Mouse (Mus musculus) urinary bladder, postnatal 4 days (tissue): ENCODE data around the gene Taf6l.

Source experiments
- DNase-seq, 2 experiments: peaks; one replicate each; pipeline ENCODE4 v3.0.0; 2021 to 2022; ENCODE audit warnings: low spot score in 2 of 2

The Taf6l gene

GRCm38 (mm10) chr19:8786008-8786781 lies at the start of gene Taf6l:
Taf6l (minus strand) TSS chr19:8786417.
- DNase-seq, result peak; percentile 84 to 85

GRCm38 (mm10) chr19:8832971-8833370 lies 46.8 kb upstream of the Taf6l start:
- DNase-seq, result no peak

- no peak for DNase-seq
These were observed 45.0 kb upstream of the Taf6l start for GRCm38 (mm10) chr19:8831262-8831661.

GRCm38 (mm10) chr19:8830664-8831063 lies 44.4 kb upstream of the Taf6l start:
- DNase-seq, result no peak

- no peak for DNase-seq
These were observed 43.4 kb upstream of the Taf6l start, which contains the start of gene AC129217.1 for GRCm38 (mm10) chr19:8829660-8830059. AC129217.1 (plus strand) TSS chr19:8829773.

- DNase-seq, result no peak
These were observed 36.5 kb upstream of the Taf6l start for GRCm38 (mm10) chr19:8822696-8823095.

GRCm38 (mm10) chr19:8821146-8821545 lies 34.9 kb upstream of the Taf6l start:
- no peak for DNase-seq

- no peak for DNase-seq
These were observed 34.3 kb upstream of the Taf6l start for GRCm38 (mm10) chr19:8820424-8820956.

- peak; percentile 98 for DNase-seq
These were observed 33.6 kb upstream of the Taf6l start, which contains the start of gene Hnrnpul2 for GRCm38 (mm10) chr19:8819596-8820423. Hnrnpul2 (plus strand) TSS chr19:8820010.

- DNase-seq, result peak; percentile 95 to 96
These were observed 32.8 kb upstream of the Taf6l start, which contains the start of gene Ttc9c for GRCm38 (mm10) chr19:8818801-8819595. Ttc9c (minus strand) TSS chr19:8819333.

GRCm38 (mm10) chr19:8818301-8818798 lies 32.1 kb upstream of the Taf6l start:
- DNase-seq, result no peak

GRCm38 (mm10) chr19:8817001-8817400 lies 30.8 kb upstream of the Taf6l start:
- no peak for DNase-seq

GRCm38 (mm10) chr19:8815812-8816211 lies 29.6 kb upstream of the Taf6l start:
- DNase-seq, result no peak

- DNase-seq, result no peak
These were observed 20.6 kb upstream of the Taf6l start for GRCm38 (mm10) chr19:8806810-8807209.

GRCm38 (mm10) chr19:8803879-8804660 lies 17.9 kb upstream of the Taf6l start:
- no peak for DNase-seq

- no peak for DNase-seq
These were observed 17.1 kb upstream of the Taf6l start for GRCm38 (mm10) chr19:8803204-8803780.

GRCm38 (mm10) chr19:8802130-8802821 lies 16.1 kb upstream of the Taf6l start, which contains the start of gene Zbtb3:
Zbtb3 (plus strand) TSS chr19:8802555.
- DNase-seq, result peak; percentile 92 to 93

- DNase-seq, result no peak
These were observed 12.7 kb upstream of the Taf6l start for GRCm38 (mm10) chr19:8798947-8799315.

GRCm38 (mm10) chr19:8798264-8798946 lies 12.2 kb upstream of the Taf6l start, which contains the start of gene Polr2g:
Polr2g (minus strand) TSS chr19:8798577.
- peak; percentile 86 to 89 for DNase-seq
